Mouse (Mus musculus) stomach, embryonic 16.5 days (tissue): ENCODE data around the gene Axl. TPM values are rescaled to one million over a fixed set of nuclear protein-coding genes. Genes with fewer than 3 reads are reported as not detected.

ENCODE experiments used
- ATAC-seq: fragments of 200-750 bp; cut with Nextera tagmentation; 2 replicates; pipeline ENCODE4 v1.8.0; 2017; ENCODE audit warnings: moderate number of reproducible peaks, moderate TSS enrichment; ENCODE audit not compliant: insufficient read depth, low FRiP score
- H3K27ac ChIP-seq: fragments of 300-500 bp; sonication (generic); 2 replicates; pipeline ENCODE4 v1.5.1; 2014; ENCODE audit warnings: low read length
- H3K27me3 ChIP-seq: fragments of 300-500 bp; sonication (generic); 2 replicates; pipeline ENCODE4 v1.6.1; 2014; ENCODE audit warnings: low read length, control low read depth, mixed read lengths; ENCODE audit not compliant: control insufficient read depth, insufficient read depth
- H3K36me3 ChIP-seq: fragments of 300-500 bp; sonication (generic); 2 replicates; pipeline ENCODE4 v1.6.1; 2014; ENCODE audit warnings: low read length; ENCODE audit not compliant: control insufficient read depth, insufficient read depth
- H3K4me1 ChIP-seq: fragments of 300-500 bp; sonication (generic); 2 replicates; pipeline ENCODE4 v1.6.1; 2014; ENCODE audit warnings: low read length, control low read depth, mixed read lengths; ENCODE audit not compliant: control insufficient read depth, insufficient read depth
- H3K4me2 ChIP-seq: fragments of 300-500 bp; sonication (generic); 2 replicates; pipeline ENCODE4 v1.6.1; 2014; ENCODE audit warnings: low read depth, low read length, mixed read lengths
- H3K4me3 ChIP-seq: fragments of 300-500 bp; sonication (generic); replicated peaks from 2 replicates; pipeline ENCODE4 v1.5.1; 2014; ENCODE audit warnings: mild to moderate bottlenecking, low read length
- H3K9ac ChIP-seq: fragments of 300-500 bp; sonication (generic); 2 replicates; pipeline ENCODE4 v1.6.1; 2014; ENCODE audit warnings: low read length
- H3K9me3 ChIP-seq: fragments of 300-500 bp; sonication (generic); replicated peaks from 2 replicates; pipeline ENCODE4 v1.6.1; 2016; ENCODE audit warnings: low read length, control low read depth; ENCODE audit not compliant: control insufficient read depth
- WGBS: fragments of 180-500 bp; shearing (Covaris S2); extraction: QIAGEN DNeasy Blood & Tissue Kit; methylation state at CpG from one replicate; pipeline ENCODE4 v1.1.7; 2014; 5-methylcytosine and 5-hydroxymethylcytosine counted together
- polyA plus RNA-seq: library from polyadenylated mRNA; unstranded; fragments of >200 nt; fragmentation: Nextera tagmentation; extraction: Ambion mirVana; gene quantifications from 2 replicates; pipeline ENCODE4 v1.2.1, GENCODE M21; 2015

Gene Axl
- polyA plus RNA-seq, 1 experiment from 2014 or later = 85.1 TPM

GRCm38 (mm10) chr7:25753076-25753475 lies 35.4 kb downstream of the Axl start:
- Histone ChIP-seq H3K4me1 (peaks cover 16% of the 10 kb centered on the region), H3K9me3 (no peaks in the 10 kb centered on the region), H3K27ac (no peak overlapping the region), H3K4me2 (peak overlapping the region; percentile 93), H3K27me3 (no peaks in the 10 kb centered on the region), H3K36me3 (peaks cover 14% of the 10 kb centered on the region; the same call in 1 of the 2 replicates), H3K9ac (peak overlapping the region; percentile 98), H3K4me3 (peak overlapping the region; percentile 94)
- ATAC-seq = no peak

GRCm38 (mm10) chr7:25746844-25747243 lies 41.7 kb downstream of the Axl start:
- H3K27ac ChIP-seq = no peak overlapping the region
- no peak overlapping the region for H3K4me2 ChIP-seq
- 0 out of 2 replicates have a peak, but pooled peaks cover 1% of the 10 kb centered on the region for H3K4me1 ChIP-seq
- no peak overlapping the region for H3K4me3 ChIP-seq
- H3K9ac ChIP-seq = no peak overlapping the region
- H3K27me3 ChIP-seq = no peaks in the 10 kb centered on the region
- WGBS = 62% methylated on average over 3 of the region's 3 CpGs
- H3K36me3 ChIP-seq = peaks cover 47% of the 10 kb centered on the region
- no peak for ATAC-seq
- H3K9me3 ChIP-seq = no peaks in the 10 kb centered on the region

- H3K9me3 ChIP-seq = no peaks in the 10 kb centered on the region
- no peak overlapping the region for H3K4me2 ChIP-seq
- no peak overlapping the region for H3K4me3 ChIP-seq
- no peaks in the 10 kb centered on the region for H3K27me3 ChIP-seq
- H3K36me3 ChIP-seq = peaks cover 58% of the 10 kb centered on the region
- H3K9ac ChIP-seq = no peak overlapping the region
- no peaks in the 10 kb centered on the region for H3K4me1 ChIP-seq
- ATAC-seq = no peak
- 84% methylated on average over 3 of the region's 3 CpGs for WGBS
- H3K27ac ChIP-seq = no peak overlapping the region
Observed at GRCm38 (mm10) chr7:25738277-25738676, 50.2 kb downstream of the Axl start.

- no peak for ATAC-seq
- Histone ChIP-seq H3K4me1 (no peaks in the 10 kb centered on the region), H3K4me2 (no peak overlapping the region), H3K27me3 (no peaks in the 10 kb centered on the region), H3K4me3 (no peak overlapping the region), H3K9me3 (no peaks in the 10 kb centered on the region), H3K9ac (no peak overlapping the region), H3K36me3 (peaks cover 58% of the 10 kb centered on the region), H3K27ac (no peak overlapping the region)
- WGBS = 97% methylated on average over 2 of the region's 2 CpGs
Observed at GRCm38 (mm10) chr7:25736920-25737319, 51.6 kb downstream of the Axl start.

- Histone ChIP-seq H3K4me3 (no peak overlapping the region), H3K9me3 (no peaks in the 10 kb centered on the region), H3K27me3 (no peaks in the 10 kb centered on the region), H3K4me2 (no peak overlapping the region), H3K27ac (no peak overlapping the region), H3K4me1 (no peaks in the 10 kb centered on the region), H3K9ac (no peak overlapping the region), H3K36me3 (peaks cover 49% of the 10 kb centered on the region)
- 49% methylated on average over 4 of the region's 4 CpGs for WGBS
- no peak for ATAC-seq
Observed at GRCm38 (mm10) chr7:25734991-25735390, 53.5 kb downstream of the Axl start.

- H3K9me3 ChIP-seq = no peaks in the 10 kb centered on the region
- no peak overlapping the region for H3K27ac ChIP-seq
- no peaks in the 10 kb centered on the region for H3K4me1 ChIP-seq
- no peak overlapping the region for H3K4me3 ChIP-seq
- H3K9ac ChIP-seq = no peak overlapping the region
- no peaks in the 10 kb centered on the region for H3K27me3 ChIP-seq
- 89% methylated on average over 8 of the region's 8 CpGs for WGBS
- ATAC-seq = no peak
- H3K36me3 ChIP-seq = peaks cover 58% of the 10 kb centered on the region
- H3K4me2 ChIP-seq = no peak overlapping the region
Observed at GRCm38 (mm10) chr7:25731294-25732055, 57.0 kb downstream of the Axl start.

GRCm38 (mm10) chr7:25729862-25730261 lies 58.6 kb downstream of the Axl start:
- Histone ChIP-seq H3K9me3 (no peaks in the 10 kb centered on the region), H3K27me3 (no peaks in the 10 kb centered on the region), H3K36me3 (peaks cover 65% of the 10 kb centered on the region), H3K4me1 (no peaks in the 10 kb centered on the region), H3K4me2 (no peak overlapping the region), H3K9ac (no peak overlapping the region), H3K27ac (no peak overlapping the region), H3K4me3 (no peak overlapping the region)
- WGBS = 92% methylated on average over 2 of the region's 2 CpGs
- ATAC-seq = no peak

- H3K27me3 ChIP-seq = no peaks in the 10 kb centered on the region
- WGBS = 29% methylated on average over 2 of the region's 2 CpGs
- H3K36me3 ChIP-seq = peaks cover 68% of the 10 kb centered on the region
Observed at GRCm38 (mm10) chr7:25729396-25729795, 59.1 kb downstream of the Axl start.

GRCm38 (mm10) chr7:25727800-25728199 lies 60.7 kb downstream of the Axl start:
- Histone ChIP-seq H3K27me3 (no peaks in the 10 kb centered on the region), H3K4me2 (no peak overlapping the region), H3K4me1 (no peaks in the 10 kb centered on the region), H3K9me3 (no peaks in the 10 kb centered on the region), H3K4me3 (no peak overlapping the region), H3K36me3 (peaks cover 71% of the 10 kb centered on the region), H3K9ac (no peak overlapping the region), H3K27ac (no peak overlapping the region)
- ATAC-seq = no peak
- WGBS = 89% methylated on average over 5 of the region's 5 CpGs

More at GRCm38 (mm10) chr7:25729396-25729795, 59.1 kb downstream of the Axl start:
- Histone ChIP-seq H3K4me1 (no peaks in the 10 kb centered on the region), H3K9me3 (no peaks in the 10 kb centered on the region), H3K9ac (no peak overlapping the region), H3K27ac (no peak overlapping the region), H3K4me3 (no peak overlapping the region), H3K4me2 (no peak overlapping the region)
- no peak for ATAC-seq
